Mouse (Mus musculus) liver, postnatal 0 days (tissue): Measurements from ENCODE around the gene D130052B06Rik.

Experiments used
- CTCF ChIP-seq: sonication (generic); IDR thresholded peaks from 2 replicates; pipeline ENCODE4 v1.5.1; 2016; ENCODE audit warnings: antibody characterized with exemption, low read depth
- EP300 ChIP-seq: IDR thresholded peaks from 2 replicates; pipeline ENCODE4 v1.6.1; 2016; ENCODE audit warnings: antibody characterized with exemption, low read depth, mild to moderate bottlenecking

DNA sequence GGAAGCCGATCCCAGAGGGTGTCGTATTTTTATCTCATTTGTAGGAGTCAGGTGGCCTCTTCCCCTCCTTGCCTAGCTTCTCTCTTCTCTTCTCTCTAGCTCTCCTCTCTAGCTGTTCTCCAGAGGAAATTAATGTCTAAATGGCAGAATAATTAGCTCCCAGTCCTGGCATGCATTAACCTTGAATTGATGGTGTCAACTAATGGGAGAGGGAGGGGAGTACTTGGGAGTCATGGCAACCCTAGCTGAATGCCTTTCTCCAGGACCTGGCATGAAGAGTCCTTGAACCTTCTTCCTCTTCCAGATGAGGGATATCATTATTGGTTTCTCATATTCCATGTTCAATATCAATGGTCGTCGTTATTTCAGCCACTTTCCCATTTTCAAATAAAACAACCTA, 2.4 kb upstream of the D130052B06Rik start:
- TF ChIP-seq CTCF = no peak
- no peak for TF ChIP-seq EP300
